Mouse (Mus musculus) NIH3T3 (cell line): ENCODE data around the gene Catip.

ENCODE experiments used
- DNase-seq: peaks from one replicate; pipeline ENCODE4 v3.0.0-alpha.2; 2012; ENCODE audit warnings: low read depth

Gene Catip

GRCm38 (mm10) chr1:74384525-74384924 is 22.6 kb downstream of the Catip start:
- no peak for DNase-seq

- DNase-seq = no peak
Measured at GRCm38 (mm10) chr1:74385064-74385463, 23.2 kb downstream of the Catip start.

GRCm38 (mm10) chr1:74385531-74385930 is 23.6 kb downstream of the Catip start:
- DNase-seq = no peak

- DNase-seq = no peak
Measured at GRCm38 (mm10) chr1:74386363-74386713, 24.4 kb downstream of the Catip start.

GRCm38 (mm10) chr1:74386714-74387385 is 24.9 kb downstream of the Catip start:
- DNase-seq = peak; percentile 96

GRCm38 (mm10) chr1:74387386-74387988 is 25.6 kb downstream of the Catip start:
- no peak for DNase-seq

GRCm38 (mm10) chr1:74388398-74388920 is 26.6 kb downstream of the Catip start:
- no peak for DNase-seq

- peak; percentile 27 for DNase-seq
Measured at GRCm38 (mm10) chr1:74389831-74390286, 28.0 kb downstream of the Catip start.

- DNase-seq = peak; percentile 86
Measured at GRCm38 (mm10) chr1:74390287-74390906, 28.5 kb downstream of the Catip start.

- DNase-seq = peak; percentile 99
Measured at GRCm38 (mm10) chr1:74390924-74391748, 29.2 kb downstream of the Catip start, which contains the start of gene Ctdsp1. Gene Ctdsp1 (plus strand): TSS chr1:74391509.

- peak; percentile 81 for DNase-seq
Measured at GRCm38 (mm10) chr1:74391844-74392441, 30.0 kb downstream of the Catip start.

GRCm38 (mm10) chr1:74392446-74392994 is 30.6 kb downstream of the Catip start:
- peak; percentile 51 for DNase-seq

- DNase-seq = peak; percentile 36
Measured at GRCm38 (mm10) chr1:74393010-74393409, 31.1 kb downstream of the Catip start.

- DNase-seq = no peak
Measured at GRCm38 (mm10) chr1:74393697-74394096, 31.8 kb downstream of the Catip start.

GRCm38 (mm10) chr1:74394311-74394710 is 32.4 kb downstream of the Catip start:
- no peak for DNase-seq

GRCm38 (mm10) chr1:74394858-74395257 is 33.0 kb downstream of the Catip start:
- no peak for DNase-seq

- no peak for DNase-seq
Measured at GRCm38 (mm10) chr1:74395290-74395689, 33.4 kb downstream of the Catip start.

- peak; percentile 40 for DNase-seq
Measured at GRCm38 (mm10) chr1:74396456-74397222, 34.7 kb downstream of the Catip start.

- DNase-seq = peak; percentile 100
Measured at GRCm38 (mm10) chr1:74397268-74397918, 35.5 kb downstream of the Catip start.

GRCm38 (mm10) chr1:74397919-74398451 is 36.1 kb downstream of the Catip start:
- peak; percentile 79 for DNase-seq
